Mouse (Mus musculus) thymus, postnatal 10 days (tissue): ENCODE results near the gene Urad.

Source experiments
- DNase-seq, 2 experiments: peaks; one replicate each; pipeline ENCODE4 v3.0.0; 2021; ENCODE audit warnings: low spot score in 2 of 2

Gene Urad

GRCm38 (mm10) chr5:147325931-147326330 is 3.7 kb upstream of the Urad start:
- DNase-seq = no peak

- DNase-seq = peak; percentile 72 to 90
Observed at GRCm38 (mm10) chr5:147323237-147323917, 1.1 kb upstream of the Urad start.

GRCm38 (mm10) chr5:147319653-147320052 is 2.6 kb downstream of the Urad start:
- peak in 1 of 2 experiments; percentile 48 for DNase-seq

GRCm38 (mm10) chr5:147317991-147318390 is 4.2 kb downstream of the Urad start:
- no peak for DNase-seq

GRCm38 (mm10) chr5:147317321-147317720 is 4.9 kb downstream of the Urad start:
- DNase-seq = no peak

GRCm38 (mm10) chr5:147315432-147316075 is 6.7 kb downstream of the Urad start:
- DNase-seq = no peak

- DNase-seq = no peak
Observed at GRCm38 (mm10) chr5:147314646-147315431, 7.4 kb downstream of the Urad start.

GRCm38 (mm10) chr5:147312830-147313685 is 9.2 kb downstream of the Urad start:
- no peak for DNase-seq

GRCm38 (mm10) chr5:147309786-147310185 is 12.5 kb downstream of the Urad start:
- DNase-seq = no peak

GRCm38 (mm10) chr5:147308451-147308850 is 13.8 kb downstream of the Urad start:
- DNase-seq = no peak

GRCm38 (mm10) chr5:147307398-147307785 is 14.8 kb downstream of the Urad start:
- no peak for DNase-seq

GRCm38 (mm10) chr5:147306638-147307397 is 15.4 kb downstream of the Urad start, which contains the start of gene Cdx2:
Gene Cdx2, minus strand, starts transcription at chr5:147307270.
- no peak for DNase-seq

- DNase-seq = no peak
Observed at GRCm38 (mm10) chr5:147305856-147306637, 16.2 kb downstream of the Urad start.

- DNase-seq = no peak
Observed at GRCm38 (mm10) chr5:147305166-147305565, 17.1 kb downstream of the Urad start.

GRCm38 (mm10) chr5:147304276-147305155 is 17.7 kb downstream of the Urad start:
- DNase-seq = no peak

GRCm38 (mm10) chr5:147302746-147303400 is 19.4 kb downstream of the Urad start:
- DNase-seq = no peak

GRCm38 (mm10) chr5:147302141-147302540 is 20.1 kb downstream of the Urad start:
- no peak for DNase-seq

- DNase-seq = no peak
Observed at GRCm38 (mm10) chr5:147301781-147302070, 20.5 kb downstream of the Urad start.
